Comparison of ENCODE assay signal across 10 mouse cellular contexts in genomic region chr5:136583256-136583655, GRCm38 (mm10).
"Had no signal": no experiment of that assay in that cellular context is flagged by ENCODE, and none has a peak within 500 bp of the region (broad histone marks: within the 10 kb centered on the region; RNA-seq: fewer than 3 reads in every experiment).

No protein-coding gene starts in this region.

- H3K27ac ChIP-seq: liver, embryonic 15.5 days; midbrain, embryonic 12.5 days; neural tube, embryonic 12.5 days; stomach, embryonic 15.5 days had no signal

- DNase-seq: kidney, adult 18-20 months; left cerebral cortex, postnatal 4 days; lung, adult 2 months; thymus, postnatal 36 days had no signal

- H3K9ac ChIP-seq: liver, embryonic 15.5 days; midbrain, embryonic 12.5 days; neural tube, embryonic 12.5 days; stomach, embryonic 15.5 days had no signal

- H3K36me3 ChIP-seq: liver, embryonic 15.5 days; midbrain, embryonic 12.5 days; neural tube, embryonic 12.5 days; stomach, embryonic 15.5 days had no signal

- H3K4me2 ChIP-seq: liver, embryonic 11.5 days; liver, embryonic 15.5 days; midbrain, embryonic 12.5 days; neural tube, embryonic 12.5 days; stomach, embryonic 15.5 days had no signal

- H3K4me1 ChIP-seq: liver, embryonic 15.5 days had no signal

- H3K4me3 ChIP-seq: liver, embryonic 15.5 days; megakaryocyte, embryonic 14.5 days; midbrain, embryonic 12.5 days; neural tube, embryonic 12.5 days; stomach, embryonic 15.5 days had no signal

- H3K9me3 ChIP-seq: liver, embryonic 15.5 days; midbrain, embryonic 12.5 days; neural tube, embryonic 12.5 days; stomach, embryonic 15.5 days had no signal
